Comparison of ENCODE assay signal across 9 mouse cellular contexts in genomic region chr11:101081659-101082058, GRCm38 (mm10). TPM values are rescaled to one million over a fixed set of nuclear protein-coding genes. Genes with fewer than 3 reads are reported as not detected.
A peak's percentile ranks its signal among the peaks of the same experiment; 100 is the strongest.
DNase-seq lines count a peak whose midpoint lies in the region; ATAC-seq and TF ChIP-seq lines count a peak whose summit lies in the region.
"Had no signal": no experiment of that assay in that cellular context is flagged by ENCODE, and none has a peak within 500 bp of the region (broad histone marks: within the 10 kb centered on the region; RNA-seq: fewer than 3 reads in every experiment).

No protein-coding gene starts in this region.

- no peak for TF ChIP-seq CTCF in ES-Bruce4 (IDR thresholded peaks at IDR 0.05; ENCODE audit: low read depth, low read length)

- peaks cover 56% of the 10 kb centered on the region for H3K4me1 ChIP-seq in heart, embryonic 10.5 days
- H3K4me1 ChIP-seq in ES-Bruce4 (ENCODE audit: control insufficient read depth, insufficient read depth, low read length): peaks cover 3% of the 10 kb centered on the region
- H3K4me1 ChIP-seq in hindbrain, embryonic 10.5 days (replicated peaks): peaks cover 52% of the 10 kb centered on the region

- 0 out of 2 replicates have a peak, but pooled peaks have one; percentile 1 for ATAC-seq in megakaryocyte, adult 5-6 weeks (ENCODE audit: poor library complexity, severe bottlenecking)

- no peak for TF ChIP-seq POLR2A in ES-Bruce4 (IDR thresholded peaks at IDR 0.05; ENCODE audit: insufficient read depth, low read length)

- peak overlapping the region; percentile 89 for H3K27ac ChIP-seq in heart, embryonic 10.5 days
- no peak overlapping the region for H3K27ac ChIP-seq in ES-Bruce4 (ENCODE audit: insufficient read depth, low read length)
- peak overlapping the region; percentile 91 for H3K27ac ChIP-seq in hindbrain, embryonic 10.5 days

- TF ChIP-seq EP300 in ES-Bruce4 (IDR thresholded peaks at IDR 0.05; ENCODE audit: insufficient read depth, low read depth, low read length): no peak

- no peaks in the 10 kb centered on the region for H3K9me3 ChIP-seq in heart, embryonic 10.5 days
- no peaks in the 10 kb centered on the region for H3K9me3 ChIP-seq in ES-Bruce4 (replicated peaks; ENCODE audit: control insufficient read depth, insufficient read depth, low read length, poor library complexity, severe bottlenecking)
- no peaks in the 10 kb centered on the region for H3K9me3 ChIP-seq in hindbrain, embryonic 10.5 days

- DNase-seq in heart, embryonic 10.5 days (ENCODE audit: low spot score): no peak
- DNase-seq in heart, postnatal 4 days: no peak
- DNase-seq in hindbrain, embryonic 10.5 days (ENCODE audit: low spot score): no peak
- no peak for DNase-seq in spleen, postnatal 10 days (ENCODE audit: low spot score in 2 of 2)
- no peak for DNase-seq in urinary bladder, adult 2 months (ENCODE audit: low spot score)
- DNase-seq in ovary, postnatal 36 days (ENCODE audit: low spot score): no peak

- H3K9ac ChIP-seq in ES-Bruce4 (ENCODE audit: low read depth, poor library complexity, severe bottlenecking): peak overlapping the region; percentile 75

- peaks cover 18% of the 10 kb centered on the region for H3K36me3 ChIP-seq in heart, embryonic 10.5 days
- no peaks in the 10 kb centered on the region for H3K36me3 ChIP-seq in ES-Bruce4 (ENCODE audit: control insufficient read depth, insufficient read depth, low read length, poor library complexity, severe bottlenecking)
- H3K36me3 ChIP-seq in hindbrain, embryonic 10.5 days: peaks cover 26% of the 10 kb centered on the region

- 6% methylated on average over 10 of the region's 10 CpGs for WGBS in heart, embryonic 10.5 days
- WGBS in hindbrain, embryonic 10.5 days: 8% methylated on average over 10 of the region's 10 CpGs

- peak overlapping the region; percentile 78 for H3K4me3 ChIP-seq in heart, embryonic 10.5 days
- H3K4me3 ChIP-seq in ES-Bruce4 (ENCODE audit: low read depth, low read length): peak overlapping the region; percentile 85; the same call in 1 of the 2 replicates
- peak overlapping the region; percentile 87 for H3K4me3 ChIP-seq in hindbrain, embryonic 10.5 days

- peaks cover 51% of the 10 kb centered on the region for H3K27me3 ChIP-seq in heart, embryonic 10.5 days (ENCODE audit: insufficient read depth, poor library complexity, severe bottlenecking)
- 0 out of 2 replicates have a peak, but pooled peaks cover 2% of the 10 kb centered on the region for H3K27me3 ChIP-seq in ES-Bruce4 (ENCODE audit: control insufficient read depth, insufficient read depth, low read length, poor library complexity, severe bottlenecking)
- H3K27me3 ChIP-seq in hindbrain, embryonic 10.5 days (ENCODE audit: insufficient read depth, poor library complexity, severe bottlenecking): peaks cover 52% of the 10 kb centered on the region

RNA-seq across cellular contexts. Expression of gene Coasy, which starts 0.7 kb away (rescaled TPM):
- polyA plus RNA-seq in heart, embryonic 10.5 days (2016; fragmentation: Nextera tagmentation; extraction: Ambion mirVana): 36.5 and 37.0 TPM in 2 replicates
- 10 to 100 TPM; 15.4 to 16.2 TPM for total RNA-seq in heart, postnatal 4 days (2021)
- polyA plus RNA-seq in ES-Bruce4 (2011; ENCODE audit: insufficient read depth, insufficient read length, low read depth, missing spikeins): 21.7 and 24.5 TPM in 2 replicates
- 53.1 and 59.6 TPM in 2 replicates for polyA plus RNA-seq in hindbrain, embryonic 10.5 days (2016; fragmentation: Nextera tagmentation; extraction: Ambion mirVana)
- total RNA-seq in megakaryocyte, adult 5-6 weeks (2015): 10.6 and 13.1 TPM in 2 replicates
- total RNA-seq in megakaryocyte, adult 5-6 weeks (2017): 11.4 and 15.8 TPM in 2 replicates
- 25.8 and 38.8 TPM in 2 replicates for polyA plus RNA-seq in urinary bladder, adult 2 months (2012; rRNA removed)

RNA-seq across cellular contexts. Expression of gene Hsd17b1, which starts 3.4 kb away (rescaled TPM):
- 0.21 TPM in 1 of 2 replicates, not detected in the other for polyA plus RNA-seq in heart, embryonic 10.5 days (2016; fragmentation: Nextera tagmentation; extraction: Ambion mirVana)
- total RNA-seq in heart, postnatal 4 days (2021): not detected
- 1.0 TPM in 1 of 2 replicates, not detected in the other for polyA plus RNA-seq in ES-Bruce4 (2011; ENCODE audit: insufficient read depth, insufficient read length, low read depth, missing spikeins)
- polyA plus RNA-seq in hindbrain, embryonic 10.5 days (2016; fragmentation: Nextera tagmentation; extraction: Ambion mirVana): 0.14 TPM in 1 of 2 replicates, not detected in the other
- 0.11 and 0.45 TPM in 2 replicates for total RNA-seq in megakaryocyte, adult 5-6 weeks (2015)
- total RNA-seq in megakaryocyte, adult 5-6 weeks (2017): 0.29 TPM in 1 of 2 replicates, not detected in the other
- 0.56 and 0.57 TPM in 2 replicates for polyA plus RNA-seq in urinary bladder, adult 2 months (2012; rRNA removed)
- total RNA-seq: hematopoietic stem cell, adult 5-6 weeks had no signal

RNA-seq across cellular contexts. Expression of gene Mlx, which starts 5.4 kb away (rescaled TPM):
- polyA plus RNA-seq in heart, embryonic 10.5 days (2016; fragmentation: Nextera tagmentation; extraction: Ambion mirVana): 42.6 and 52.0 TPM in 2 replicates
- total RNA-seq in heart, postnatal 4 days (2021): 10 to 100 TPM; 17.5 to 17.7 TPM
- polyA plus RNA-seq in ES-Bruce4 (2011; ENCODE audit: insufficient read depth, insufficient read length, low read depth, missing spikeins): 40.5 and 44.8 TPM in 2 replicates
- 44.7 and 49.7 TPM in 2 replicates for polyA plus RNA-seq in hindbrain, embryonic 10.5 days (2016; fragmentation: Nextera tagmentation; extraction: Ambion mirVana)
- 62.7 and 64.8 TPM in 2 replicates for total RNA-seq in megakaryocyte, adult 5-6 weeks (2015)
- 79.3 and 96.0 TPM in 2 replicates for total RNA-seq in megakaryocyte, adult 5-6 weeks (2017)
- polyA plus RNA-seq in urinary bladder, adult 2 months (2012; rRNA removed): 34.1 and 38.0 TPM in 2 replicates

RNA-seq across cellular contexts. Expression of gene Naglu, which starts 11.8 kb away (rescaled TPM):
- polyA plus RNA-seq in heart, embryonic 10.5 days (2016; fragmentation: Nextera tagmentation; extraction: Ambion mirVana): 13.9 and 15.8 TPM in 2 replicates
- 10 to 100 TPM in 1 of 2 experiments, 1 to 10 TPM in 1; 9.0 to 10.1 TPM for total RNA-seq in heart, postnatal 4 days (2021)
- 7.3 and 7.9 TPM in 2 replicates for polyA plus RNA-seq in ES-Bruce4 (2011; ENCODE audit: insufficient read depth, insufficient read length, low read depth, missing spikeins)
- polyA plus RNA-seq in hindbrain, embryonic 10.5 days (2016; fragmentation: Nextera tagmentation; extraction: Ambion mirVana): 11.2 and 12.9 TPM in 2 replicates
- total RNA-seq in megakaryocyte, adult 5-6 weeks (2015): 7.2 and 7.9 TPM in 2 replicates
- total RNA-seq in megakaryocyte, adult 5-6 weeks (2017): 8.9 and 9.1 TPM in 2 replicates
- polyA plus RNA-seq in urinary bladder, adult 2 months (2012; rRNA removed): 27.2 and 29.0 TPM in 2 replicates

RNA-seq across cellular contexts. Expression of gene Psmc3ip, which starts 13.6 kb away (rescaled TPM):
- 29.6 and 40.8 TPM in 2 replicates for polyA plus RNA-seq in heart, embryonic 10.5 days (2016; fragmentation: Nextera tagmentation; extraction: Ambion mirVana)
- total RNA-seq in heart, postnatal 4 days (2021): 10 to 100 TPM; 11.7 to 13.6 TPM
- polyA plus RNA-seq in ES-Bruce4 (2011; ENCODE audit: insufficient read depth, insufficient read length, low read depth, missing spikeins): 35.1 and 35.3 TPM in 2 replicates
- 59.7 and 72.5 TPM in 2 replicates for polyA plus RNA-seq in hindbrain, embryonic 10.5 days (2016; fragmentation: Nextera tagmentation; extraction: Ambion mirVana)
- 11.5 and 14.9 TPM in 2 replicates for total RNA-seq in megakaryocyte, adult 5-6 weeks (2015)
- 21.3 and 24.1 TPM in 2 replicates for total RNA-seq in megakaryocyte, adult 5-6 weeks (2017)
- polyA plus RNA-seq in urinary bladder, adult 2 months (2012; rRNA removed): 7.1 and 7.9 TPM in 2 replicates
